Mouse (Mus musculus) heart, embryonic 14.5 days (tissue): ENCODE results near the gene Zc3h12c. TPM values are rescaled to one million over a fixed set of nuclear protein-coding genes. Genes with fewer than 3 reads are reported as not detected.

ENCODE experiments used
- ATAC-seq: fragments of 200-750 bp; cut with Nextera tagmentation; 2 replicates; pipeline ENCODE4 v1.8.0; 2017; ENCODE audit warnings: low read depth, moderate TSS enrichment; ENCODE audit not compliant: insufficient number of reproducible peaks, insufficient read depth, low FRiP score
- H3K27ac ChIP-seq, 2 experiments: fragments of 200-500 bp in 1 of 2; fragments of 300-500 bp in 1 of 2; sonication (generic) in 1 of 2; replicated peaks in 1 of 2; 2 replicates each; pipeline ENCODE4 v1.5.1; 2012 to 2014; ENCODE audit warnings: low read depth in 2 of 2, low read length in 2 of 2, control low read depth in 1 of 2, mild to moderate bottlenecking in 1 of 2, mixed read lengths in 1 of 2; ENCODE audit not compliant: control insufficient read depth in 1 of 2, insufficient read depth in 1 of 2
- H3K27me3 ChIP-seq: fragments of 300-500 bp; sonication (generic); 2 replicates; pipeline ENCODE4 v1.6.1; 2014; ENCODE audit warnings: mild to moderate bottlenecking, low read length, control low read depth; ENCODE audit not compliant: control insufficient read depth, insufficient read depth
- H3K36me3 ChIP-seq: fragments of 300-500 bp; sonication (generic); 2 replicates; pipeline ENCODE4 v1.6.1; 2014; ENCODE audit warnings: mild to moderate bottlenecking, control low read depth, low read length, mixed read lengths; ENCODE audit not compliant: control insufficient read depth, insufficient read depth
- H3K4me1 ChIP-seq, 2 experiments: fragments of 200-500 bp in 1 of 2; fragments of 300-500 bp in 1 of 2; sonication (generic) in 1 of 2; 2 replicates each; pipeline ENCODE4 v1.6.1; 2012 to 2014; ENCODE audit warnings: low read length in 2 of 2, control low read depth in 1 of 2, mixed read lengths in 1 of 2; ENCODE audit not compliant: control insufficient read depth in 2 of 2, insufficient read depth in 2 of 2
- H3K4me2 ChIP-seq: fragments of 300-500 bp; sonication (generic); 2 replicates; pipeline ENCODE4 v1.6.1; 2014; ENCODE audit warnings: mild to moderate bottlenecking, low read length
- H3K4me3 ChIP-seq, 2 experiments: fragments of 200-500 bp in 1 of 2; fragments of 300-500 bp in 1 of 2; sonication (generic) in 1 of 2; 2 replicates each; pipeline ENCODE4 v1.5.1; 2012 to 2014; ENCODE audit warnings: low read length in 2 of 2, mild to moderate bottlenecking in 2 of 2, control low read depth in 1 of 2, low read depth in 1 of 2, moderate library complexity in 1 of 2; ENCODE audit not compliant: control insufficient read depth in 1 of 2, insufficient read depth in 1 of 2
- H3K9ac ChIP-seq: fragments of 300-500 bp; sonication (generic); 2 replicates; pipeline ENCODE4 v1.6.1; 2014; ENCODE audit warnings: mild to moderate bottlenecking, low read length
- H3K9me3 ChIP-seq: fragments of 300-500 bp; sonication (generic); 2 replicates; pipeline ENCODE4 v1.6.1; 2016; ENCODE audit warnings: low read length, control low read depth; ENCODE audit not compliant: control insufficient read depth
- WGBS: fragments of 180-500 bp; shearing (Covaris S2); extraction: QIAGEN DNeasy Blood & Tissue Kit; methylation state at CpG from one replicate; pipeline ENCODE4 v1.1.7; 2014; 5-methylcytosine and 5-hydroxymethylcytosine counted together
- polyA plus RNA-seq: library from polyadenylated mRNA; unstranded; fragments of >200 nt; fragmentation: Nextera tagmentation; extraction: Ambion mirVana; gene quantifications from 2 replicates; pipeline ENCODE4 v1.2.1, GENCODE M21; 2014

Zc3h12c gene
- polyA plus RNA-seq, 1 experiment from 2014 or later = 4.6 TPM

GRCm38 (mm10) chr9:52167506-52167862 lies 888 bp downstream of the Zc3h12c start:
- Histone ChIP-seq H3K9me3 (no peaks in the 10 kb centered on the region), H3K36me3 (0 out of 2 replicates have a peak, but pooled peaks cover 5% of the 10 kb centered on the region), H3K9ac (peak overlapping the region; percentile 94), H3K4me2 (peak overlapping the region; percentile 70), H3K27me3 (no peaks in the 10 kb centered on the region), H3K27ac (peak overlapping the region; percentile 78 to 96), H3K4me1 (peaks cover 5 to 26% of the 10 kb centered on the region in 2 experiments), H3K4me3 (peak overlapping the region; percentile 76 to 77)
- WGBS = 5% methylated on average over 8 of the region's 8 CpGs
- ATAC-seq = no peak

- peak overlapping the region in 1 of 2 experiments; percentile 77; a peak in 2 of 4 replicates for H3K4me3 ChIP-seq
- 0 out of 2 replicates have a peak, but pooled peaks cover 5% of the 10 kb centered on the region for H3K36me3 ChIP-seq
- WGBS = 10% methylated on average over 3 of the region's 3 CpGs
- peak overlapping the region; percentile 70 for H3K4me2 ChIP-seq
- peak overlapping the region; percentile 94; the same call in 1 of the 2 replicates for H3K9ac ChIP-seq
- H3K27ac ChIP-seq = no peak overlapping the region
- ATAC-seq = no peak
- H3K4me1 ChIP-seq = peaks cover 5 to 27% of the 10 kb centered on the region in 2 experiments
- no peaks in the 10 kb centered on the region for H3K27me3 ChIP-seq
- H3K9me3 ChIP-seq = no peaks in the 10 kb centered on the region
Measured at GRCm38 (mm10) chr9:52167084-52167483, 1.3 kb downstream of the Zc3h12c start.

- H3K36me3 ChIP-seq = 0 out of 2 replicates have a peak, but pooled peaks cover 5% of the 10 kb centered on the region
- no peaks in the 10 kb centered on the region for H3K27me3 ChIP-seq
- peaks cover 5 to 27% of the 10 kb centered on the region in 2 experiments for H3K4me1 ChIP-seq
- no peaks in the 10 kb centered on the region for H3K9me3 ChIP-seq
- H3K27ac ChIP-seq = no peak overlapping the region
- H3K9ac ChIP-seq = no peak overlapping the region
- 91% methylated on average over 3 of the region's 3 CpGs for WGBS
- no peak overlapping the region for H3K4me3 ChIP-seq
- no peak for ATAC-seq
- no peak overlapping the region for H3K4me2 ChIP-seq
Measured at GRCm38 (mm10) chr9:52165706-52166090, 2.7 kb downstream of the Zc3h12c start.

- Histone ChIP-seq H3K27me3 (no peaks in the 10 kb centered on the region), H3K4me3 (no peak overlapping the region), H3K4me1 (peaks cover 5 to 27% of the 10 kb centered on the region in 2 experiments), H3K9me3 (no peaks in the 10 kb centered on the region), H3K36me3 (0 out of 2 replicates have a peak, but pooled peaks cover 5% of the 10 kb centered on the region), H3K4me2 (no peak overlapping the region), H3K27ac (no peak overlapping the region), H3K9ac (no peak overlapping the region)
- no peak for ATAC-seq
- 84% methylated on average over 13 of the region's 13 CpGs for WGBS
Measured at GRCm38 (mm10) chr9:52165076-52165705, 3.2 kb downstream of the Zc3h12c start.

GRCm38 (mm10) chr9:52160512-52160911 lies 7.9 kb downstream of the Zc3h12c start:
- WGBS = 83% methylated on average over 1 of the region's 1 CpGs
- Histone ChIP-seq H3K36me3 (0 out of 2 replicates have a peak, but pooled peaks cover 5% of the 10 kb centered on the region), H3K9me3 (no peaks in the 10 kb centered on the region), H3K9ac (no peak overlapping the region), H3K27ac (no peak overlapping the region), H3K27me3 (no peaks in the 10 kb centered on the region), H3K4me3 (no peak overlapping the region), H3K4me2 (no peak overlapping the region), H3K4me1 (peaks cover 3 to 14% of the 10 kb centered on the region in 2 experiments; a peak in 2 of 4 replicates)
- ATAC-seq = no peak

GRCm38 (mm10) chr9:52158561-52158960 lies 9.8 kb downstream of the Zc3h12c start:
- Histone ChIP-seq H3K27me3 (no peaks in the 10 kb centered on the region), H3K9ac (no peak overlapping the region), H3K9me3 (no peaks in the 10 kb centered on the region), H3K27ac (0 out of 4 replicates have a peak overlapping the region, but pooled peaks of 1 of the 2 experiments have one; percentile 19), H3K4me1 (peaks cover 3 to 26% of the 10 kb centered on the region in 2 experiments; a peak in 3 of 4 replicates), H3K36me3 (0 out of 2 replicates have a peak, but pooled peaks cover 5% of the 10 kb centered on the region), H3K4me3 (no peak overlapping the region), H3K4me2 (no peak overlapping the region)
- WGBS = 27% methylated on average over 1 of the region's 1 CpGs
- no peak for ATAC-seq

- Histone ChIP-seq H3K9ac (no peak overlapping the region), H3K4me3 (no peak overlapping the region), H3K27me3 (no peaks in the 10 kb centered on the region), H3K9me3 (no peaks in the 10 kb centered on the region), H3K27ac (no peak overlapping the region), H3K4me2 (no peak overlapping the region), H3K4me1 (peaks cover 0 to 22% of the 10 kb centered on the region in 2 experiments; a peak in 3 of 4 replicates), H3K36me3 (no peaks in the 10 kb centered on the region)
- ATAC-seq = no peak
- WGBS = 84% methylated on average over 4 of the region's 4 CpGs
Measured at GRCm38 (mm10) chr9:52155417-52155816, 13.0 kb downstream of the Zc3h12c start.
